Mouse (Mus musculus): Measurements from ENCODE around the gene Gm9803. TPM values are rescaled to one million over a fixed set of nuclear protein-coding genes. Genes with fewer than 3 reads are reported as not detected.
A peak's percentile ranks its signal among the peaks of the same experiment; 100 is the strongest.
"Not testable (repeated sequence)": the region's sequence is repeated elsewhere in the genome, so short reads cannot be mapped to it uniquely, and the experiment has no call there.

Gene Gm9803
- polyA plus RNA-seq (2015; fragmentation: Nextera tagmentation; extraction: Ambion mirVana): 8.3 and 15.2 TPM in 2 replicates

GRCm38 (mm10) chr10:43523931-43524330 lies at the start of gene Gm9803:
Gene Gm9803 (plus strand): TSS chr10:43524084.
- 98% methylated on average over 10 of the region's 10 CpGs for WGBS
- not testable (repeated sequence) for H3K27ac ChIP-seq; H3K4me2 ChIP-seq; H3K9ac ChIP-seq; H3K27me3 ChIP-seq; ATAC-seq (replicated peaks; ENCODE audit: low FRiP score); H3K9me3 ChIP-seq (replicated peaks); H3K4me1 ChIP-seq; H3K4me3 ChIP-seq (replicated peaks)
- H3K36me3 ChIP-seq: peaks cover 39% of the 10 kb centered on the region

- Histone ChIP-seq H3K27ac (no peak overlapping the region), H3K4me2 (no peak overlapping the region), H3K4me1 (peaks cover 13% of the 10 kb centered on the region), H3K4me3 (replicated peaks) (no peak overlapping the region), H3K27me3 (no peaks in the 10 kb centered on the region), H3K36me3 (no peaks in the 10 kb centered on the region), H3K9ac (no peak overlapping the region), H3K9me3 (replicated peaks) (no peaks in the 10 kb centered on the region)
- no peak for ATAC-seq (replicated peaks; ENCODE audit: low FRiP score)
- 59% methylated on average over 4 of the region's 4 CpGs for whole genome bisulfite sequencing
These were observed 48.5 kb upstream of the Gm9803 start for GRCm38 (mm10) chr10:43475376-43475775.

- no peak for ATAC-seq (replicated peaks; ENCODE audit: low FRiP score)
- WGBS: 7% methylated on average over 9 of the region's 9 CpGs
- peak overlapping the region; percentile 99 for H3K27ac ChIP-seq
These were observed 46.4 kb upstream of the Gm9803 start for GRCm38 (mm10) chr10:43477459-43477858.

GRCm38 (mm10) chr10:43477865-43478681 lies 45.8 kb upstream of the Gm9803 start:
- Histone ChIP-seq H3K36me3 (no peaks in the 10 kb centered on the region), H3K9me3 (replicated peaks) (no peaks in the 10 kb centered on the region), H3K4me3 (replicated peaks) (peak overlapping the region; percentile 79), H3K4me2 (peak overlapping the region; percentile 93), H3K27ac (peak overlapping the region; percentile 99), H3K4me1 (peaks cover 39% of the 10 kb centered on the region), H3K9ac (peak overlapping the region; percentile 96), H3K27me3 (no peaks in the 10 kb centered on the region)
- peak; percentile 59 for ATAC-seq (replicated peaks; ENCODE audit: low FRiP score)
- WGBS: under 1% methylated on average over 42 of the region's 42 CpGs

More at GRCm38 (mm10) chr10:43477459-43477858, 46.4 kb upstream of the Gm9803 start:
- Histone ChIP-seq H3K9me3 (replicated peaks) (no peaks in the 10 kb centered on the region), H3K36me3 (no peaks in the 10 kb centered on the region), H3K27me3 (no peaks in the 10 kb centered on the region), H3K4me1 (peaks cover 33% of the 10 kb centered on the region), H3K4me2 (peak overlapping the region; percentile 93), H3K4me3 (replicated peaks) (peak overlapping the region; percentile 79), H3K9ac (peak overlapping the region; percentile 96; the same call in 1 of the 2 replicates)

- Histone ChIP-seq H3K4me1 (peaks cover 47% of the 10 kb centered on the region), H3K27ac (peak within 1 kb of the TSS; percentile 99), H3K4me2 (peak within 1 kb of the TSS; percentile 93), H3K27me3 (no peaks in the 10 kb centered on the region), H3K36me3 (no peaks in the 10 kb centered on the region), H3K9ac (peak within 1 kb of the TSS; percentile 96), H3K9me3 (replicated peaks) (no peaks in the 10 kb centered on the region), H3K4me3 (replicated peaks) (peak within 1 kb of the TSS; percentile 79)
- under 1% methylated on average over 90 of the region's 101 CpGs for WGBS
- ATAC-seq (replicated peaks; ENCODE audit: low FRiP score): peak; percentile 66
These were observed 45.0 kb upstream of the Gm9803 start, which contains the start of gene Bend3 for GRCm38 (mm10) chr10:43478751-43479435. Gene Bend3 (plus strand): TSS chr10:43478831.

GRCm38 (mm10) chr10:43479436-43480157 lies 44.3 kb upstream of the Gm9803 start:
- WGBS: under 1% methylated on average over 76 of the region's 103 CpGs
- peak overlapping the region; percentile 96 for H3K9ac ChIP-seq
- peaks cover 49% of the 10 kb centered on the region for H3K4me1 ChIP-seq
- H3K27ac ChIP-seq: peak overlapping the region; percentile 99
- H3K36me3 ChIP-seq: no peaks in the 10 kb centered on the region
- no peaks in the 10 kb centered on the region for H3K9me3 ChIP-seq (replicated peaks)
- peak overlapping the region; percentile 79 for H3K4me3 ChIP-seq (replicated peaks)
- peak overlapping the region; percentile 93 for H3K4me2 ChIP-seq
- peak; percentile 87 for ATAC-seq (replicated peaks; ENCODE audit: low FRiP score)
- no peaks in the 10 kb centered on the region for H3K27me3 ChIP-seq

- peak overlapping the region; percentile 79 for H3K4me3 ChIP-seq (replicated peaks)
- H3K4me1 ChIP-seq: peaks cover 49% of the 10 kb centered on the region
- peak overlapping the region; percentile 99 for H3K27ac ChIP-seq
- WGBS: 5% methylated on average over 13 of the region's 13 CpGs
- no peaks in the 10 kb centered on the region for H3K9me3 ChIP-seq (replicated peaks)
- no peaks in the 10 kb centered on the region for H3K27me3 ChIP-seq
- peak overlapping the region; percentile 96 for H3K9ac ChIP-seq
- no peak for ATAC-seq (replicated peaks; ENCODE audit: low FRiP score)
- H3K4me2 ChIP-seq: peak overlapping the region; percentile 93
- no peaks in the 10 kb centered on the region for H3K36me3 ChIP-seq
These were observed 43.5 kb upstream of the Gm9803 start for GRCm38 (mm10) chr10:43480227-43480849.

- Histone ChIP-seq H3K27me3 (no peaks in the 10 kb centered on the region), H3K27ac (no peak overlapping the region), H3K9ac (no peak overlapping the region), H3K4me1 (peaks cover 51% of the 10 kb centered on the region), H3K4me3 (replicated peaks) (no peak overlapping the region; the same call in 1 of the 2 replicates), H3K36me3 (no peaks in the 10 kb centered on the region), H3K9me3 (replicated peaks) (no peaks in the 10 kb centered on the region), H3K4me2 (peak overlapping the region; percentile 93; the same call in 1 of the 2 replicates)
- WGBS: 43% methylated on average over 4 of the region's 4 CpGs
- ATAC-seq (replicated peaks; ENCODE audit: low FRiP score): no peak
These were observed 42.7 kb upstream of the Gm9803 start for GRCm38 (mm10) chr10:43481179-43481578.

- H3K4me2 ChIP-seq: no peak overlapping the region
- H3K36me3 ChIP-seq: no peaks in the 10 kb centered on the region
- H3K9ac ChIP-seq: no peak overlapping the region
- H3K4me1 ChIP-seq: peaks cover 50% of the 10 kb centered on the region
- no peak overlapping the region for H3K27ac ChIP-seq
- ATAC-seq (replicated peaks; ENCODE audit: low FRiP score): no peak
- 93% methylated on average over 5 of the region's 5 CpGs for WGBS
- H3K4me3 ChIP-seq (replicated peaks): no peak overlapping the region
- no peaks in the 10 kb centered on the region for H3K27me3 ChIP-seq
- H3K9me3 ChIP-seq (replicated peaks): no peaks in the 10 kb centered on the region
These were observed 41.9 kb upstream of the Gm9803 start for GRCm38 (mm10) chr10:43482021-43482420.

GRCm38 (mm10) chr10:43483426-43483995 lies 40.4 kb upstream of the Gm9803 start:
- Histone ChIP-seq H3K4me2 (peak overlapping the region; percentile 24; the same call in 1 of the 2 replicates), H3K4me3 (replicated peaks) (no peak overlapping the region), H3K36me3 (no peaks in the 10 kb centered on the region), H3K27me3 (no peaks in the 10 kb centered on the region), H3K4me1 (peaks cover 54% of the 10 kb centered on the region), H3K27ac (peak overlapping the region; percentile 76), H3K9ac (no peak overlapping the region), H3K9me3 (replicated peaks) (no peaks in the 10 kb centered on the region)
- ATAC-seq (replicated peaks; ENCODE audit: low FRiP score): no peak
- WGBS: 31% methylated on average over 9 of the region's 9 CpGs

- Histone ChIP-seq H3K4me1 (peaks cover 64% of the 10 kb centered on the region), H3K4me2 (no peak overlapping the region), H3K27me3 (no peaks in the 10 kb centered on the region), H3K27ac (no peak overlapping the region), H3K36me3 (no peaks in the 10 kb centered on the region), H3K9ac (no peak overlapping the region), H3K4me3 (replicated peaks) (no peak overlapping the region), H3K9me3 (replicated peaks) (no peaks in the 10 kb centered on the region)
- 72% methylated on average over 6 of the region's 6 CpGs for WGBS
- no peak for ATAC-seq (replicated peaks; ENCODE audit: low FRiP score)
These were observed 38.1 kb upstream of the Gm9803 start for GRCm38 (mm10) chr10:43485751-43486268.

Data from kidney, embryonic 15.5 days (tissue).